Mouse (Mus musculus): ENCODE measurements around the gene Timp1. TPM values are rescaled to one million over a fixed set of nuclear protein-coding genes. Genes with fewer than 3 reads are reported as not detected.

Gene Timp1
- polyA plus RNA-seq, 1 experiment = 1.3 TPM

DNA sequence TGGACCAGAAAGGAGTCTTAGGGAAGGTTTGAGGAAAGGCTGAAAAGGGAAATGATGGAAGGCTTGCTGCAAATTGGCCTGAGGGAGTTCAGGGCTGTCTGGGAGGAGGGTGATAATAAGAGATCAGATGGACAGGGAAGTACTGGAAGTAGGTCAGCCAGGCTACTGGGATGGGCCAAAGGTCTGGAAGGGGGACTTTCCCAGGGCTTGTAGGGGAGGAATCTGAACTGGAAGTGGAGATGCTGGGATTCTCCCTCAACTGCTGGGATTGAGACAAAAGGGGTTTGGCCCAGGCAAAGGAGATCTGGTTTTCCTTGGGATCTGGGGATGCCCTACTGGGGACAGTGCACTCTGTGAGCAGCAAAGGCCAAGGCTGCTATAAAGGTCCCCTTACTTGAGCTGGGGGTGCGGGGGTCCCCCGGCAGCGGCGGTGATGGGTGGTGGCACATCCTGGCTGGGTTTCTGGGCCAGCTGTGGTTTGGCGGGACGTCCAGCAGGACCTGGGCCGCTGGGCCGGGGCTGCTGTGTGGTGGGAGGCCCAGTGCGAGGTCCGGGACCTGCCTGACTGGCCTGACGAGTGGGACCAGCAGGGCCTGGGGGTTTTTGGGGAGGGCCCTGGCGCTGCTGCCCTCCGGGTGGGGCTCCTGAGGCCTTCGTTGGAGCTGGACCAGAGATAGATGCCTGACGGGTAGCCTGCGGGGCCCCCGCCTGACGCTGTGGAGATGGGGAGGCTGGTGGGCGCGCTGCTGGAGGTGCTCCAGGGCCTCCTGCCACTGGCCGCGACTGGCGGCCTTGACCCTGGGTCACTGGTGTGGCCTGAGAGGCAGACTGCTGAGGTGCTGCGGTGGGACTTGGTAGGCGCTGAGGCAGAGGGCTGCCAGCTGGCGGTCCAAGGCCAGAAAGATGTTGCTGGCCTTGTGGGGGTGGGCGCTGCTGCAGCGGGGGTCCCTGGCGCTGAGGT is 7.6 kb upstream of the Timp1 start:
- no peak overlapping the region for H3K27ac ChIP-seq (ENCODE audit: insufficient read depth, low read depth, low read length)
- H3K36me3 ChIP-seq (ENCODE audit: control insufficient read depth, insufficient read depth, low read length) = peaks cover 4% of the 10 kb centered on the region; the same call in 1 of the 2 replicates
- TF ChIP-seq POLR2A (IDR thresholded peaks at IDR 0.05; ENCODE audit: low read depth, low read length) = no peak
- TF ChIP-seq CTCF (IDR thresholded peaks at IDR 0.05; ENCODE audit: extremely low read depth, insufficient read length, insufficient replicate concordance, low read depth, low read length) = no peak
- no peaks in the 10 kb centered on the region for H3K27me3 ChIP-seq (ENCODE audit: control insufficient read depth, insufficient read depth, low read length)
- peaks cover 10% of the 10 kb centered on the region for H3K4me1 ChIP-seq (ENCODE audit: control insufficient read depth, insufficient read depth, insufficient read length, low read length)
- no peak overlapping the region for H3K4me3 ChIP-seq (ENCODE audit: low read depth, low read length)
- 25% methylated on average over 25 of the region's 29 CpGs for WGBS

DNA sequence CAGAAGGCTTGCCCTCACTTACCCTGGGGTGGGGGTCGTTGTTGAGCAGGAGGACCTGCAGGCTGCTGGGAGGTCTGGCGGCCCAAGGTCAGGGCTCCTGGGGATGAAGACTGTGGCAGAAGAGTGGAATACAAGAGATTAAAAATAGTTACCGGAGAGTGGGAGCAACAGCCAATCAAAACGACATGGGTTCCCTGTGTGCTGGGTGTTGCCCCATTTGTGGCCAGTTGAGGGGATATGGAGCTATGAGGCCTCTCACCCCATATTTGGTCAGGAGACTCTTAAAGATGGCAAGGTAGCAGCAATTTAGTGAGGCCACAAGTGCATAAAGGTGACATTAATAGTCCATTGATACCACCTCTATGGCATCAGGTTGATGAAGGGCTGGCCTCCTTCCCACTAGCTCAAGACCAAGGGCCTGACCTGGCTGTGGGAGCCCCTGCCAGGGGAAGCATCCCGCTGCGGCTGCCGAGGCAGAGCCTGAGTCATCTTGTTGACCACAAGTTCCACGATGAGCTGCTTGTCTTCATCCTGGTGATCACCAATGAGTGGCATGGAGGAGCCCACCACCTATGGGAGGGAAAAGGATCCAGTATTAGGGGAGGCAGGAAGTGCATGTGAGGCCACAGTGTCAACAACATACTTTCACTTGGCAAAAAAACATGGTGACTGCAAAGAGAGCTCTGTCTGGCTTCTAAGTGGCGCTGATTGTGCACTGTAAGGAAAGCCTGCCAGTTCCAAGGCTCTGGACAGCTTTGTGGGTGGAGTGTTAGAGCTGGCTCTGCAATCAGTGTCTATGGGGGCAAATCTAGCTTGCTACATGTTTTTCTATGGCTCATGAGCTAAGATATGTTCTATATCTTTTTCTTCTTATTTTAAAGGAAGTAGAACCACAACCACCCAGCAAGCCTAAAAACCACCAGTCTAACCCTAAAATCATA is 6.5 kb upstream of the Timp1 start:
- WGBS = 67% methylated on average over 9 of the region's 9 CpGs

DNA sequence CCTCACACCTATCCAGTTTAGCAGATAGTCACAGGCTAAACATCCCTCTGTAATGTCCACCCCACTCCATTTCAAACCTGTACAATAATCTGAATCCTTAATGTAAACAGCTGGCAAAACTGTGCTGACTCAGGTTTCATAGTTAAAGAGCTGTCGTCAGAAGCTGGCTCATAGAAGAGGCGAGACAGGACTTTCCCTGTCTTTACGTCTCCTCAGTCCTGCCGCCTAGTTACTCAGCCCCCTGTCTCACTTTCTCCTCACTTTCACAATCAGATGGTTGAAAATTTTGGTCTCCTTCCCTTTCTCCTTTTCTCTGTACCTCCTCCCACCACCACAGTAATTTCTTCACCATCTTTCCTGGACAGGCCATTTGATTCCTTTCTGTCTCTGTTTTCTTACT is 1.9 kb upstream of the Timp1 start:
- no peaks in the 10 kb centered on the region for H3K36me3 ChIP-seq (ENCODE audit: control insufficient read depth, insufficient read depth, low read length)
- TF ChIP-seq POLR2A (IDR thresholded peaks at IDR 0.05; ENCODE audit: low read depth, low read length) (no peak), CTCF (IDR thresholded peaks at IDR 0.05; ENCODE audit: extremely low read depth, insufficient read length, insufficient replicate concordance, low read depth, low read length) (no peak)
- no peak overlapping the region for H3K4me3 ChIP-seq (ENCODE audit: low read depth, low read length)
- H3K27ac ChIP-seq (ENCODE audit: insufficient read depth, low read depth, low read length) = no peak overlapping the region
- WGBS = 55% methylated on average over 4 of the region's 4 CpGs
- no peaks in the 10 kb centered on the region for H3K4me1 ChIP-seq (ENCODE audit: control insufficient read depth, insufficient read depth, insufficient read length, low read length)
- no peaks in the 10 kb centered on the region for H3K27me3 ChIP-seq (ENCODE audit: control insufficient read depth, insufficient read depth, low read length)

More for the DNA sequence above, 6.5 kb upstream of the Timp1 start:
- Histone ChIP-seq H3K36me3 (ENCODE audit: control insufficient read depth, insufficient read depth, low read length) (no peaks in the 10 kb centered on the region), H3K27me3 (ENCODE audit: control insufficient read depth, insufficient read depth, low read length) (no peaks in the 10 kb centered on the region), H3K4me3 (ENCODE audit: low read depth, low read length) (no peak overlapping the region), H3K4me1 (ENCODE audit: control insufficient read depth, insufficient read depth, insufficient read length, low read length) (peaks cover 10% of the 10 kb centered on the region), H3K27ac (ENCODE audit: insufficient read depth, low read depth, low read length) (no peak overlapping the region)
- no peak for TF ChIP-seq CTCF (IDR thresholded peaks at IDR 0.05; ENCODE audit: extremely low read depth, insufficient read length, insufficient replicate concordance, low read depth, low read length)
- TF ChIP-seq POLR2A (IDR thresholded peaks at IDR 0.05; ENCODE audit: low read depth, low read length) = no peak

DNA sequence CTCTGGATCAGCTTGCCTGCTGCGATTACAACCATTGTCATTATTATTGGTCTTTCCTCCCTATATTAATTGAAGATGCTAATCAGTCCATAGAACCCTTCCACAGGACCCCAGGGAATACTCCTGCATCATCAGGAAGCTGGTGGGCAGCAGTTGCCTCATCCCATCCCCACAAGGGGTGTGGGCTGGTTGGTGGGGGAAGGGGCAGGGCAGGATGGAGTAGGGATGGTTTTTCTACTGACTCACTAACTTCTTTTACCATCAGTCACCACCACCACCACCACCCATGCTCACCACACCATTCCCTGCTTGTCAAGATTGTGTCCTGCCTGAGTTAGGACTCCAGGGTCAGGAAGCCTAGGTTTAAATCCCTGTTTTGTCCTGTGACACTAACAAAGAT is 763 bp upstream of the Timp1 start:
- Histone ChIP-seq H3K4me1 (ENCODE audit: control insufficient read depth, insufficient read depth, insufficient read length, low read length) (no peaks in the 10 kb centered on the region), H3K4me3 (ENCODE audit: low read depth, low read length) (no peak overlapping the region), H3K27me3 (ENCODE audit: control insufficient read depth, insufficient read depth, low read length) (no peaks in the 10 kb centered on the region), H3K36me3 (ENCODE audit: control insufficient read depth, insufficient read depth, low read length) (no peaks in the 10 kb centered on the region), H3K27ac (ENCODE audit: insufficient read depth, low read depth, low read length) (no peak overlapping the region)
- TF ChIP-seq CTCF (IDR thresholded peaks at IDR 0.05; ENCODE audit: extremely low read depth, insufficient read length, insufficient replicate concordance, low read depth, low read length) = no peak
- no peak for TF ChIP-seq POLR2A (IDR thresholded peaks at IDR 0.05; ENCODE audit: low read depth, low read length)
- 55% methylated on average over 1 of the region's 1 CpGs for WGBS

DNA sequence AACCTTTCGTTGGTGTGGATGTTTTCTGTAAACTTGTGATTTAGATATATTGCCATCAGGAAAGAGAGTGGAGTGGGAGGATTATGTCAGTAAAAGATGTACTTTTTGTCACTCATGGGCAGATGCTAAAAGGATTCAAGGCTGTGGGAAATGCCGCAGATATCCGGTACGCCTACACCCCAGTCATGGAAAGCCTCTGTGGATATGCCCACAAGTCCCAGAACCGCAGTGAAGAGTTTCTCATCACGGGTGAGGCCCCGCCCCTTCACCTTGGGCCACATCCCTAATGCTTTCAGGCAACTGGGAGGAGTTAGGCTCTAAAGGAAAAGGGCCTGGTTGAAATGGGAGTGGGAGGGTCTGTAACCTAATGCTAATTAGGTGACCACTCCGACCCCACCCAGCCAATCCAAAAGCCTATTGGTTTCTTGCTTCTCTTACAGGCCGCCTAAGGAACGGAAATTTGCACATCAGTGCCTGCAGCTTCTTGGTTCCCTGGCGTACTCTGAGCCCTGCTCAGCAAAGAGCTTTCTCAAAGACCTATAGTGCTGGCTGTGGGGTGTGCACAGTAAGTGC is 3.0 kb downstream of the Timp1 start:
- H3K4me1 ChIP-seq (ENCODE audit: control insufficient read depth, insufficient read depth, insufficient read length, low read length) = no peaks in the 10 kb centered on the region
- no peaks in the 10 kb centered on the region for H3K36me3 ChIP-seq (ENCODE audit: control insufficient read depth, insufficient read depth, low read length)
- no peak overlapping the region for H3K4me3 ChIP-seq (ENCODE audit: low read depth, low read length)
- TF ChIP-seq POLR2A (IDR thresholded peaks at IDR 0.05; ENCODE audit: low read depth, low read length) = no peak
- no peak for TF ChIP-seq CTCF (IDR thresholded peaks at IDR 0.05; ENCODE audit: extremely low read depth, insufficient read length, insufficient replicate concordance, low read depth, low read length)
- WGBS = 45% methylated on average over 11 of the region's 11 CpGs
- H3K27ac ChIP-seq (ENCODE audit: insufficient read depth, low read depth, low read length) = no peak overlapping the region
- H3K27me3 ChIP-seq (ENCODE audit: control insufficient read depth, insufficient read depth, low read length) = no peaks in the 10 kb centered on the region

DNA sequence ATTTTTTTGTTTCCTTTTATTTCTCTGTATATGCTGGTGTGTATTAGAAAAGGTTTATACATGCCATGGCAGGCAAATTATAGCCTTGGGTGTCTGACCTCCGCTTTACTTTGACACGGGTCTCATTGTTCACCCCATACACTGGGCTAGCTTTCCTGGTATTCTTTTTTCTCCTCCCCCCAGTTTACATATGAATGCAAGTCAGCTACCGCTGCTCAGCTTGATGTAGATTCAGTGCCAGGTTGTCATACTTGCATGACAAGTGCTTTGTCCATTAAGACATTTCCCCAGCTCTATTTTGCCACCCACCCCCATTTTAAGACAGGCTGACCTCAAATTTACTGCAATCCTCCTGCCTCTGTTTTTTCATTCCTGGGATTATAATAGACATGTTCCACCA is 5.3 kb downstream of the Timp1 start:
- no peak for TF ChIP-seq POLR2A (IDR thresholded peaks at IDR 0.05; ENCODE audit: low read depth, low read length)
- no peak for TF ChIP-seq CTCF (IDR thresholded peaks at IDR 0.05; ENCODE audit: extremely low read depth, insufficient read length, insufficient replicate concordance, low read depth, low read length)
- Histone ChIP-seq H3K27me3 (ENCODE audit: control insufficient read depth, insufficient read depth, low read length) (no peaks in the 10 kb centered on the region), H3K4me1 (ENCODE audit: control insufficient read depth, insufficient read depth, insufficient read length, low read length) (no peaks in the 10 kb centered on the region), H3K36me3 (ENCODE audit: control insufficient read depth, insufficient read depth, low read length) (no peaks in the 10 kb centered on the region), H3K27ac (ENCODE audit: insufficient read depth, low read depth, low read length) (no peak overlapping the region), H3K4me3 (ENCODE audit: low read depth, low read length) (no peak overlapping the region)
- 76% methylated on average over 3 of the region's 3 CpGs for WGBS
